ENCODE assay signal across 1 mouse cellular context in the genomic region with DNA sequence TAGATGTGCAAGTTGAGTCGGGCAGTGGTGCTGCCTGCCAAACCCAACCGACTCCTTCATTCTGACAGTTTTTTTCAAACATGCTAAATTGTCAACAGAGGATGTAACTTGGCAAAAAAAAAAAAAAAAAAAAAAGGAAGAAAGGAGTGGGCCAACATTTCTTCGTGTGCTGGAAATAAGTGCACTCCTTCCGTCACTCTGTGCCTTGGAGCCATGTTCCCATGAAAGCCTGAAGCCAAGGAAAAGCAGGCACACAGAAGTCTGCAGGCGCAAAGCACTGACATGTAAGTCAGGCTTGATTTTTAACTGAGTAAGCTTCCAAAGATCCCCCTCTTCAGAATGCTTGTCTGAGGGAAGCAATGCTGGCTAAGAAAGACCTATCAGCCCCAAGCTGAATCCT.
TF ChIP-seq lines count a peak whose summit lies in the region.

No protein-coding gene starts in this region.

TF ChIP-seq in MEL, 35 proteins besides CTCF, POLR2A, EP300 and RAD21:
- TF ChIP-seq ZNF384 (IDR thresholded peaks at IDR 0.05; ENCODE audit: low read depth, low read length): 0 out of 2 replicates have a peak, but pooled peaks have one; percentile 28
- no peak for TF ChIP-seq MAZ (IDR thresholded peaks at IDR 0.05; ENCODE audit: low read depth, low read length)
